Mouse (Mus musculus): ENCODE data around the gene Anapc11. TPM values are rescaled to one million over a fixed set of nuclear protein-coding genes. Genes with fewer than 3 reads are reported as not detected.

The Anapc11 gene
- total RNA-seq, 2 experiments from 2014 or later: 84.4 to 89.0 TPM

DNA sequence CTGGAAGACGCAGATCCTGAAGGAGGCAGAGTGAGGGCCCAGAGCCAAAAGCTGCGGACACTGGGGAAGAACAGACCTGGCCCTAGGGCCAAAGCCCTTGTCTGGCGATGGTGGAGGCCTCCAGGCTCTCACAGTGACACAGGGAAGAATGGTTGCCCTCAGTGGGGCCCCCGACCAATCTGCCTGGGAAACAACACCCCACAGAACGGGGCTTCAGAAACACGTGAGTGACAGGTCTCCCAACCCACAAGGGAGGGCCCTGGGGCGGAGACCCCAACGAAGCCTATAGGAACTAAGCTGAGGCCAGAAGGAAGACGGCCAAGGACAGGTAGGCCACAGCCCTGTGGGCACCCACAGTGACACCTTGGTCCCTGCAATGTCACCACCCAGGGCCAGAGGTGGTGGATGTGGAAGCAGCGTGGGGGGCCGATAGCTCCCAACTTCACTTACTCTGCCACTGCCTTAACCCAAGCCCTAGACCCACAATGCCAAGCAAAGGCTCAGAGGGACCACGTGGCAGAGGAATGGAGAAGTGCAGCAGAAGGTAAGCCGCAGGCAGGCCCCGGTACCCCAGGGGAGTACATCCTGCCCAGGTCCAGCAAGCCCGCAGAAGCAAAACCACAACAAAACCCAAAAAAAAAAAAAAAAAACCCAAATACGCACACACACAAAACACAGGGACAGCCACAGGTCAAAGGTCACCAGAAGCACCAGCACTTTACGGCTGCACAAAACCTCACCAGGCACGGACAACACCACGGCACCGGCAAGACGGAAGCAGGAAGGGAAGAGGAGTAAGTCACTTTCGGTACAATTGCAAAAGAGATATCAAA lies 29.5 kb downstream of the Anapc11 start:
- no peak for DNase-seq

DNA sequence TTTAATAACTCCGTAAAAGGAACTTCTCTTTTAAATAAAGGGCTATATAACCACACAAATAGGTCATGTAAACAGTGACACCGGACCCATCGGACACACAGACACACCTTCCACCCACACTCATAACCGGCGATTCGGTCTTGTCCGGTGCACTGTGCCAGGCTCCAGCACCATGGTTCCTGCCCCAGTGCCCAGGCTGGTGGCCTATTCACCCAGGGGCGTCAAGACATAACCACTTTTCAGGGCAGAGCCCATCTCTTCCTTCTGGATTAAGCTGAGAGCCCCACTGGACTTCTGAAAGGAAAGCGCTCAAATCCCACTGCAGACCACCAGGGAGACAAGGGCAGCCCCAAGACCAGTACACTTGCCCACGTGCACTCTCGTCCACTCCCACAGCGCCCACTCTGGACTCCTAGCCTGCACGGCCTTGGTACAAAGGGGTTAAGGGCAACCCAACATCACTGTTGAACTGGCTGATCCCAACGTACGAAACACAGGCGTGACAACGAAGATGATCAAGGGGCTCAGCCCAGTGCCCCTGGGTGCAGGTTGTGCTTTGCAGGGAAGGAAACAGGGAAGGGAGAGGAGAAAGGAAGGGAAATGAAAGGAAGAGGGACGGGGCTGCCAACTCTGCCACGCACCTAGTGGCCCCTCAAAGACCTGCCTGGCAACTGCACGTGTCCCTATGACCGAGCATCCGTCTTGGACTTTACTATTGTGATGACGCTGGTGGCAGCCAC lies 30.6 kb downstream of the Anapc11 start:
- no peak for DNase-seq

- peak in 1 of 2 experiments; percentile 73 for DNase-seq
Measured at GRCm38 (mm10) chr11:120629341-120629730, 31.1 kb downstream of the Anapc11 start.

DNA sequence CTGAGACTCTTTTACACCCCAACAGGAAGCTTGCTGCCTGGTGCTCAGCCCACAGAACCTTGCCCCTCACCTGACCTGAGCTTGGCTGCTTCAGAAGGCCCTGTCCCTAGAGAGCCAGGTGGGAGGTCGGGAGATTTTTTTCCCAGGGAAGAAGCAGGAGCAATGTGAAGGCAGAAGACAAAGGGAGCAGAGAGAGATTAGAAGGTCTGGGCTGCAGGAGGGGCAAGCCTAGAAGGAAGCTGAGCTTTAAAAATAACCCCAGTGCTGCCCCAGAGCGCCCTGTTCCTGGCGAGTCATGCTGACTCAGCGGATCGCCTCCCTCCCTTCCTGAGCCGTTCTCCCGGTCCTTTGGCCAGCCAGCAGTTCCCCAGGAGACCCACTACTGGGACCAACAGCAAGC lies 31.7 kb downstream of the Anapc11 start:
- DNase-seq: peak; percentile 74 to 82

DNA sequence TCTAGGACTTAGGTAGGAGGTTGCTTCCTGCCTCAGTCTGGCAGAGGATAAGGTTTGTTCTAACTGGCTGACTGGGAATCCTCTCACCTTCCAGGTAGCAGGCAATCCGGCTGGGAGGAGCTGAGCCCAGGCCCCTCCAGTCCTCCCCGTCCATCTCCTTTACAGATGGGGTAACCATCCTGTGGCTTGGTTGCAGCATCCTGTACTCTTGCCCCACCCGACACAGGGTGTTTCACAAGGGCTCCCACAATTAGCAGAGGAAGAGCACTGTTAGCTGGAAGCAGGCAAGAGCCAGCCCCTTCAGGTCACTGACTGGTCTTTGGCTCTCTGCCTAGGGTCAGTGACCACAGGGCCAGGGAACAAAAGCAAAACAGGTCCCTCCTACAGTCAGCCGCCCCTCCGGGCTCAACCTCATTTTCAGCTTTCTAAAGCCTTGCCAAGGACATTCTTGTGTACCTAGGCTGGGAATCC lies 32.2 kb downstream of the Anapc11 start:
- DNase-seq: peak; percentile 66 to 73

- no peak for DNase-seq
Measured at GRCm38 (mm10) chr11:120630881-120631725, 32.9 kb downstream of the Anapc11 start.

- DNase-seq: no peak
Measured at GRCm38 (mm10) chr11:120631726-120632448, 33.7 kb downstream of the Anapc11 start.

DNA sequence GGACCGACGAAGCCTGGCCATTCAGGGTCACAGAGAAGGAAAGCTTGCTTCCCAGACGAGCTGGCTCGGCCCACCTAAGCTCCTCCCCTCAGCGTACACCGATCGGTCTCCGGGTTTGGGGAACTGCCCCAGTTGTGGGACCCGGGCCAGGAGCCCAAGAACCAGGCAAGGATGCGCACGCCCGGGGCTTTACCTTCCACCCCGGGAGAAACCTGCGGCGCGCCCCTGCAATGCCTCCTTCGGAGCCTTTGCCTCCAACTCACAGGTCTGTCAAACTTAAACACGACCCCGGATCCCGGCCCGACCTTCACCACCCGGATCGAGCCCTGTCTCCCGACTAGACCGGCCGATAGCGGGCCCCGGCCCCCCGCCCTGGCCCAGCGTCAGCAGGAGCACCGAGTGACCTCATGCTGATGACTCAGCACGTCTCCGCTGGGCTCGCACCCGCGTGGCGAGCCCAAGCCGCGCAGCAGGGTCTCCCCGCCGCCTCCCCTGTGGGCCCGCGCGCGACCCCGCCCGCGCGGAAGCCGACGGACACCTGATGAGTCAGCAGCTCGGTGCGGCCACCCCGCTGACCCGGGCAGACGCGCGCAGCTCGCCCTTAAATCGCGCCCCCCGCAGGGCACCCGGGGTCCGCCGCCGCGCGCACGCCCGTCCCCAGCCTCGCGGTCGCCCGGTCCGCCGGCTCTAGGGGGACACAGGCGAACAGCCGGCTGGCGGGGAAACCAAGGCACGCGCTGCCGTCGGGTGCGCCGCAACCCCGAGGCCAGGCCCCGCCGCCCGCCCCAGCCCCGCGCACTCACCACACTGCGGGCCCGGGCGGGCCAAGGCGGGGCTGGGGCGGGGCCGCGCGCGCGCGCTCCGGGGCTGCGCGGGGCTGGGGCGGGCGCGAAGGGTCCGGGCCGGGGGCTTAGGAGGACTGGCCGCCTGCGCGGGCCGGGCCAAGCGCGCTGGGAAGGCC lies 34.6 kb downstream of the Anapc11 start:
- DNase-seq: peak; percentile 85 to 87

DNA sequence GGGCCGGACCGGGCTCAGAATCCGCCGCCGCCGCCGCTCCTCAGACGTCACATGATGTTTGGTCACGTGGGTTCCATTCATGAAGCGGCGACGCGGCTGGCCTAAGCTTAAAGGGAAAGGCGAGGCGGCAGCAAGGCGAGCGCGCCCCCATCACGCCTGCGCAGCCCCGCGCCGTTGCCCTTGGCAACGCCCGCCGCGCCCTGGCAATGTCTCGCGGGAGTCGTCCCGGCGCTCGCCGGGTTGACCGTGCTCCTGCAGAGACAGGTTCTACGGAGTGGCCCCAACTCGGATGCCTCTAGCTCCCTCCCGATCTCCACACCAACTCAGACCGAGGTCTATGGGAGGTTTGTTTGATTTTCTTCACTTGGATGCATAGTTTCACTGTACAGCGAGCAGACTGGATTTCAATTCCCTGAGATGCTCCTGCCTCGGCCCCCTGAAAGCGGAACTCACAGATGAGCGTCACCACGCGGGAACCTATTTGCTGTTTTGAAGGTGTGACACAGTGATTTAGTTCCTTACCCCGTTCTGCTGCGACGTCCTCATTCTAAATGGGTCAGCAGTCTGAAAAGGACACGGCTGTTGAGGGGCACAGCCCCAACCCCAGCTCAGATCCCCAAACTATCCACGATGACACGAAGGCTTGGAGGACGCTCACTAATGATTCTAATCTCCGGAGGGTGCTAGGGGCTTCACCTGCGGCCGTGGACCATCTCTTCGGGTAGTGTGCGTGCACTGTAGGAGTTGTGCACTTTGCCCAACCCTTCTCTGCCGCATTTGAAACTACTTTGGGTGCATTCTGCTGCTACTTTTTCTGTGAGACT lies 35.5 kb downstream of the Anapc11 start, which contains the start of gene Mafg:
Gene Mafg (minus strand): TSS at position 81 of the 824 bp plus-strand sequence.
- DNase-seq: peak; percentile 92 to 95

GRCm38 (mm10) chr11:120634810-120635209 lies 36.6 kb downstream of the Anapc11 start:
- DNase-seq: no peak

GRCm38 (mm10) chr11:120641255-120641654 lies 43.0 kb downstream of the Anapc11 start:
- DNase-seq: no peak

- DNase-seq: no peak
Measured at GRCm38 (mm10) chr11:120641869-120642268, 43.6 kb downstream of the Anapc11 start.

GRCm38 (mm10) chr11:120642939-120643600 lies 44.8 kb downstream of the Anapc11 start:
- no peak for DNase-seq

DNA sequence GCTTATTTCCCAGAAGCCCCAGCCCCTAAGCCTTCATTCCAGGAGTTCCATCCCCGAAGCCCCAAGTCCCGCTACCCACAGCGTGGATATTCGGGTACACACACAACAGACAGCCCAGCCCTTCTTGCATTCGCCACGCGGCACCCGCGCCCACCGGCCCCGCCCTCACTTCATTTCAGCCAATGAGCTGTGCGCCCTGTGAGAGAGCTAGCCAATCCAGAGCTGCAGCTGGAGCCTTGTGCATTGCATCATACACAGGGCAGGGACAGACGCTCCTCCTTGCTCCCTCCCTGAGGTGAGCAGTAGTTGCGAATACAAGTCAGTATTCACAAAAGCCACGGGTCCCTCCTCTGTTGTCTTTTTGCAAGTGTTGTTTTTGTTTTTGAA lies 45.4 kb downstream of the Anapc11 start, which contains the start of gene Pycr1:
Gene Pycr1 (minus strand): TSS at position 169 of the 387 bp plus-strand sequence.
- DNase-seq: peak; percentile 96 to 97

GRCm38 (mm10) chr11:120647047-120647830 lies 49.0 kb downstream of the Anapc11 start:
- DNase-seq: no peak

DNA sequence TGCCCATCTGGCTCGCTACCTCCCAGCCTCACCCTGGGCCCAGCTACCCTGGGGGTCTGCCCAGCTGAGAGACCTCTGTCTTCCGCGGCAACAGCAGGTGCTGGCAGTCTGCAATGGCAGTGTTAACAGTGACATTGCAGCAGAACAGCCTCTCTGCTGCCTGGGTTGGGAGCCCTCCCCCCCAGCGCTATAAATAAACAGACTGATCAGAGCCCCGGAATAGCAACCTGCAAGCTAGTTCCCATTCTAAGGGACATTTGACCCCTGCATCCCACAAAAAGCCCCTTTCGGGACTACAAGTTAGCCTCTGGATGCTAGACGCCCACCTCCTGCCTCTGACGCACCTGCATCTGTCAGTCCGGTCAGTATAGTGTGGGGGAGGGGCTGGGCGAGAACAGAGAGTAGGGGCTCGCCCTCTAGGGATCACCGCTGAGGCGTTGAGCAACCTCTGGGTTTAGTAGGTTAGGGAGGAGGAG lies 49.8 kb downstream of the Anapc11 start, which contains the start of gene Myadml2:
Gene Myadml2 (minus strand): TSS at position 158 of the 476 bp plus-strand sequence.
- peak; percentile 72 for DNase-seq

DNA sequence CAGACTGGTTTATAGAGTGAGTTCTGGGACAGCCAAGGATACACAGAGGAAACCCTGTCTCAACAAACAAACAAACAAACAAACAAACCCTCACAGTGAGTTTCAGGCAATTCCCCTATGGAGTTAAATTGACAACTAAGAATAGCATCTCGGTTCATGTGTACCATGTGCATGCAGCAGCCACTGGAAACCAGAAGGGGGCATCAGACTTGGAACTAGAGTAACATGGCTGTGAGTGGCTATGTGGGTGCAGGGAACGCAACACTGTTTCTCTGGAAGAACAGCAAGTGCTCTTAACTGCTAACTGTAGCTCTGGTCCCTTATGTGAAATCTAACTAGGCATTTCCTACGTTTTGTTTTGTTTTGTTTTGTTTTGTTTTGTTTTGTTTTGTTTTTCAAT lies 53.7 kb downstream of the Anapc11 start:
- DNase-seq: no peak

- no peak for DNase-seq
Measured at GRCm38 (mm10) chr11:120654741-120655140, 56.5 kb downstream of the Anapc11 start.

Measured in heart, adult 18-20 months (tissue).